Mouse (Mus musculus): Measurements from ENCODE around the gene Id3.
"Not testable (repeated sequence)": the region's sequence is repeated elsewhere in the genome, so short reads cannot be mapped to it uniquely, and the experiment has no call there.

The Id3 gene

DNA sequence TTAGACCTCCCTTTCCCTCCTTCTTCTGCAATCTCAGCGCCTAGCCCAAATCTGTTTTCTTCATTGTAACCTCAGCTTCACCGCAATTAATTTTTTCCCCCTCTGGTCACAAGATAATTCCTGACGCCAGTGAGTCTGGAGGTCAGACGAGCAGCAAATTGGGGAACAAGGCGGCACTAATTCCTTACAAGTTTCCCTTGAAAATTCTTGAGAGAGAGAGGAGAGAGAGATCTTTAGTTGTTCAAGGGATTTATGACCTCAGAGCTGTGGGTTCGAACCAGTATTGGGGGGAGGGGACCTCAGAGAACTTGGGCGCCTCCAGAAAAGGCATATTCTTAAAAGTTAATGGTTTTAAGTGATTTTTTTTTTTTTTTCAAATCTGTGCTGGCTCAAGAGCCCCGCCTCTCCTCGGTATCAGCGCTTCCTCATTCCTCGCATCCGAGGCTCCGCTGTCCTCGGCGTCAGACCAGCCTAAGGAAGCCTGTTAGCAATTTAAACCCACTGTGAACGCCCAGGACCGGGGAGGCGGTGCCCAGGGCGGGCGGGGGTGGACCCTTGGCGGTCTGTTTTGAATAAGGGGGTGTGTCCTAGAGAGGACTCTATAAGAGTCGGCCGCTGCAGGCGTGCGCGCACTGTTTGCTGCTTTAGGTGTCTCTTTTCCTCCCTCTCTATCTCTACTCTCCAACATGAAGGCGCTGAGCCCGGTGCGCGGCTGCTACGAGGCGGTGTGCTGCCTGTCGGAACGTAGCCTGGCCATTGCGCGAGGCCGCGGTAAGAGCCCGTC is at the start of gene Id3:
TSS of gene Id3 (plus strand) at position 305 of the 784 bp plus-strand sequence.
- DNase-seq (ENCODE audit: low spot score in 2 of 2) = peak in 1 of 2 experiments; percentile 78

DNA sequence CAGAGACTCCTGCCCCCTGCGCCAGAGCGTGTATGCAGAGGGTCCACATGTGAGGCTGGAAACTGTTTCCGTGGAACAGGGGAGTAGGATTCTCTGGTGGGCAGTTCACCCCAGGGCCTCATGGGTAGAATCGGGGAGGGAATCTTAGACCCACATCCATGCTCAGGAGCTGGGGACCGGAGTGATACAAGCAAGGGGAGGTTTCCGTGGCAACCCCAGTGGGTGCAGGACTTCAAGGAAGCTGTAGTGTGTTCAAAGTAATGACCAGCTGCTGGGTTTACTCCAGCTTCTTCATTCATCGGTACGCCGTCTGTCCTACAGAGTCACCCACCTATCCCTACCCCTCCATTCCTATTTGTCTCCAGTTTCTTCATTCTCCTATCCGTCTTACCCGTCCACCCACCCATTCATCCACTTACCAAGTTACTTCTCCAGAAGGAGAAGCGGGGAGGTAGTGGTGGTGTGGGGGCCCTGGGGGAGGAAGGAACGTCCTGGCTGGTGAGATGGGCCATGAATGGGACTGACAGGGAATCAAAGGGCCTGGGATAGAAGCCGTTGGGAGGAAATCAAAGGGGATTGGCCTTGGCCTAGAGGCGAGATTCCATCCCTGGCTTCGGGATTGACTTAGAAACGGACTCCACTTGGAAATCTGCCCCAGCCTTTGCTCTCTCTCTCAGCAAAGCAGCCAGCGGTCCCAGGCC is 48.6 kb upstream of the Id3 start:
- peak in 1 of 2 experiments; percentile 31 for DNase-seq (ENCODE audit: low spot score in 2 of 2)

DNA sequence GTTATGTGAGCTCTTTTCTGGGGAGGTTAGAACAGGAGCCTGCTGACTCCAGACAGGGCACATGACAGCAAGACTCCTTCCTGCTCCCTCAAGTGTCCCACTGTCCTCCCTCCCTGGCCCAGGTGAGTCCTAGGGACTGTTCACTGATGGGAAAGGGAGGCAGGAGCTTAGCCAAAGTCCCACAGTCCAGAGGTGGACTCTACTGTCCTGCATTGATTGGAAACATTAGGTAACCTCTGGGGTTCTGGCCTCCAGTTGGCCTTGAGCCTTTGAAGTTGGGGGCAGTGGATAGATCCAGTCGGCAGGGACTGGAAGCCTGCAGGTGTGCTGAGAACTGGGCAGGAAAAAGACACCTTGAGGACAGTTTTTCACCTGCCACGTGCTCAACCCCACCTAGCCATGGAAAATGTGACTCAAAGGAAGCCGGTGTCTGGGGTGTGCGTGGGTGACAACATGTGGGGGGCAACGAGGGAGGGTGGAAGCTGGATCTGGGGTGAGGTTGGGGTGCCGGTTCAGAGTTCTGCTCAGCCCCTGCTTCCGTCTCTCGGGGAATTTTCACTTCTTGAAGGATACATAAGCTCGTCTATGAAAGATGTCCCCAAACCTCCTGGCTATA is 47.7 kb upstream of the Id3 start:
- DNase-seq (ENCODE audit: low spot score in 2 of 2) = no peak

DNA sequence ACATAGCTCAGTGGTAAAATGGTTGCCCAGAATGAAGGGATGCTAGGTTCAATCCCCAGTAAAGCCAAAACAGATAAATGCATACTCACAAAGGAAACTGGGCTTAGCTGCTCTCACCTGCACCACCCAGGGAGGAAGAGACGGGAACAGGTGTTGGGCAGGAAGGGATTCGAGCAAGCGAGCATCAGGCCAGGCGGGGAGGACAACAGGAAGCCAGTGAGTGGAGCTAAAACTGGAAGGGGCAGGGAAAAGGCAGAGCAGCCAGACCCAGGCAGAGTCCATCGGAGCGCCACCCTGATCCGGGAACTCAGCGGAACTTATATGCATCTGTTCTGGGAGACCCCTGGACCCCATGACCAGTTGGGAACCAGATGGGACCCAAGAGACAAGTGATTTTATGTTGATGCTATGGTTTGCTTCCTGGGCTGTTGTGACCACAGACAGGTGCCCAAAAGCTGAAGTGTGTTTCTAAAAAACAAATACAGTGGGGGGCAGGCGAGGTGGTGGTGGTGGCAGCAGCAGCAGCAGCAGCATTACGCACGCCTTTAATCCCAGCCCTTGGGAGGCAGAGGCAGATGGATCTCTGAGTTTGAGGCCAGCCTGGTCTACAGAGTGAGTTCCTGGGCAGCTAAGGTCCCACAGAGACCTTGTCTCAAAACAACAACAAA is 46.7 kb upstream of the Id3 start:
- DNase-seq (ENCODE audit: low spot score in 2 of 2) = no peak

DNA sequence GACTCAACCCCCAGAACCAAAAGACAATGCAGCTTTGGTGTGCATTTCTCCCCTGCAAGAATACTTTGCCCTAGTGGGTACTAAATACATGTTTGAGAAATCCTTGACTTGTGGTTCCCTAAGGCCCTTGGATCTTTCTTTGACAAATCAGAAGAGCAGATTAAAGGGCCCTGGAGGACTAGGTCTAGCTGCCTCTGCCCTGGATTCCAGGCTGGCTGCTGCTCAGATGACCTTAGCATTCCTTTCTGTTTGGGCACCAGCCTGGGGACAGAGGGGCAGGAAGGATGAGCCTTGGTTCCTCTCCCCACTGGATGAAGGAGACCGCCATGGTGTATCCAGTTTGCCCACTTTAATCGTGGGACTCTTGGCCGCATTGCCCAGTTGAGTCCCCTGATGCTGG is 44.9 kb upstream of the Id3 start:
- no peak for DNase-seq (ENCODE audit: low spot score in 2 of 2)

GRCm38 (mm10) chr4:136100396-136101070 is 42.8 kb upstream of the Id3 start:
- no peak for DNase-seq (ENCODE audit: low spot score in 2 of 2)

DNA sequence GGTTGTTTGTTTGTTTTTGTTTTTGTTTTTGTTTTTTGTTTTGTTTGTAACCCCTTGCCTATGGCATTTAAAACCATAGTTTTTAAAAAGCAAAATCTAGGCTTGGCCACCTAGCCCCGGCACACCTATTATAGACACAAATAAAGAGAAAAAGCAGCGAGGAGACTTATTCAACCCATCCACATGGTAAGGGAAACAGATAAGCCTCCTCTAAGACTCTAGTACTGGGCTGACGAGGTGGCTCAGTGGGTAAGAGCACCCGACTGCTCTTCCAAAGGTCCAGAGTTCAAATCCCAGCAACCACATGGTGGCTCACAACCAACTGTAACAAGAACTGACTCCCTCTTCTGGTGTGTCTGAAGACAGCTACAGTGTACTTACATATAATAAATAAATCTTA is 41.5 kb upstream of the Id3 start:
- not testable (repeated sequence) for DNase-seq (ENCODE audit: low spot score in 2 of 2)

GRCm38 (mm10) chr4:136104590-136105337 is 38.5 kb upstream of the Id3 start:
- DNase-seq (ENCODE audit: low spot score in 2 of 2) = no peak

DNA sequence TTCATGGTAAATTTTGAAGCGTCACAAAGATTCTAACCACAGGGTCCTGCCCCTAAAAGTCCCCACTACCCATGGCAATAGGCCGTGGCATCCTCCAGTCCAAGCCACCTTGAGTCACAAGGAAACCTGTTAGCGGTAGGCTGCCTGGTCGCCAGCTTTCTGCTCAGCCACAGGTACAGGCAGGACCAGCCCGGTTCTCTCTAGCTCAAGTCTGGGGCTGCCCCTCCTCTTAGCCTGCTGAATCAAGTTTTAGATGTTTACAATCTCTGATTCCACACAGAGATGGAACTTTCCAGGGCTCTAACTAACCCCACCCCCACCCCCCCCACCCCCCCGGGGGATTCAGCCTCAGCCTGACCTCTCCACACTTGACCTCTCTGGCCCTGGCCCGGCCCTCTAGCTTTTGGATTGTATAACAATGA is 36.4 kb upstream of the Id3 start:
- DNase-seq (ENCODE audit: low spot score in 2 of 2) = no peak

- DNase-seq (ENCODE audit: low spot score in 2 of 2) = no peak
Measured at GRCm38 (mm10) chr4:136109153-136109552, 34.1 kb upstream of the Id3 start.

- no peak for DNase-seq (ENCODE audit: low spot score in 2 of 2)
Measured at GRCm38 (mm10) chr4:136109941-136110900, 33.1 kb upstream of the Id3 start.

DNA sequence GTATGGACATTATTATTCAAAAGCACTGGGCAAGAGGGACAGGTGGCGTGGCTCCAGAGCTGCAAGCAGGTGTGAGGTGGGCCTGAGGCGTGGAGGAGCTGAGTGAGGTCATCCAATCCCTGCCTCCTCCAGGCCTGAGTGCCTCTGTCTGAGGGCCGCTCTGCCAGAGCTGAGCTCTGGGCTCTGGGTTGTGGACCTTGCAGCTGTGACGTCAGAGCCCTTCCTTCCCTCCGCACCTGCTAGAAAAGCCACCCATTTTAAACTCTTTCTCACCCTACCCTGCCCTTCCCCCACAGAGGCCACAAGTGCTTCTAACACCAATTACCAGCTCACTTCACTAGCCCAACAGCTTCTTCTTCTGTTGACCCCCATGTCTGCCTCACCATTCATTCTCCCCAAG is 31.0 kb upstream of the Id3 start:
- DNase-seq (ENCODE audit: low spot score in 2 of 2) = no peak

GRCm38 (mm10) chr4:136114747-136115146 is 28.6 kb upstream of the Id3 start:
- DNase-seq (ENCODE audit: low spot score in 2 of 2) = no peak

DNA sequence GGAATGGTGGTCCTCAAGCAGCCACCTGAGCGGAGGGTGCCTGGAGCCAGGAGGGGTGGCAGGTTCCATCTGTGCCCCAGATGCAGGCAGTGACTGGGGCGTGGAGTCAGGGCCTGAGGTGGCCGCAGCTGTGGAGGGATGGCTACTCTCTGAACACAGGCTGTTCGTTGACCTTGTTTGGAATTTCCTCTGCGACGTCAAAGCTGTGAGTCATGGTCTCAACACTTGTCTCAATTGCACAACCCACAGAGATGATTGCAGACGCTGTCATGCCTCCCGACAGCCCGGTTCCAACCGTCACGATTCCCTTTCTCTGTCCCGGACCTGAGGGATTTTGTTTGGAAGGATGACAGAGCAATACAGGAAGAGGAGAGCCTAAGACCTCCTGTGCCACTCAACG is 26.3 kb upstream of the Id3 start:
- no peak for DNase-seq (ENCODE audit: low spot score in 2 of 2)

GRCm38 (mm10) chr4:136120041-136120440 is 23.3 kb upstream of the Id3 start:
- no peak for DNase-seq (ENCODE audit: low spot score in 2 of 2)

- DNase-seq (ENCODE audit: low spot score in 2 of 2) = no peak
Measured at GRCm38 (mm10) chr4:136121158-136121557, 22.1 kb upstream of the Id3 start.

DNA sequence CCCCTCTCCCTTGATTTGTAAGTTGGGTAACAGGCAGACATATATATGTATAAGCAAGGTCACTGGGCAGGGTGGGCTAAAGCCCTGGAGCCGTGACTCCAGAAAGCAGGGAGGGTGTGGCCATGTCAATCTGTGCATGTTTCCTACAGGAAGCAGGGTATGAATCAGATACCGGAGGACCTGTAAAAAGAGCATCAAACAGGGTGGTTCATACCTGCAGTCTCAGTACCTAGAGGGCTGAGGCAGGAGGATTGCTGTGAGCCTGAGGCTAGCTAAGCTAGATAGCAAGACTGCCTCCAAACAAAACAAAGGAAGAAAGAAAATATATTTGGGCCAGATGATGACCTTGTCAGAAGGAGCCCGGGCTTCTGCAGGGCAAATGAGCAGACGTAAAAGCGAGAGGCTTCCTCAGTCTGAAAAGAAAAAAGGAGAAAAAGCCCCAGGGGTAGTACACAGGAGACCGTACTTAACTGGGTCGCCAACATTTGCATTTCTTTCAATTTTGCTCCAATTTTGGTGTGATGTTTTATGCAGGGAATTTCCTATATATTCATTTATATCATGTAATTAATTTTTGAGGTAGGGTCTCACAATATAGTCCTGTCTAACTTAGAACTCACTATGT is 21.3 kb upstream of the Id3 start:
- DNase-seq (ENCODE audit: low spot score in 2 of 2) = no peak

- DNase-seq (ENCODE audit: low spot score in 2 of 2) = no peak
Measured at GRCm38 (mm10) chr4:136123111-136123791, 20.0 kb upstream of the Id3 start.

GRCm38 (mm10) chr4:136123792-136124161 is 19.5 kb upstream of the Id3 start:
- no peak for DNase-seq (ENCODE audit: low spot score in 2 of 2)
